Mouse (Mus musculus): ENCODE results near the gene Itsn1. TPM values are rescaled to one million over a fixed set of nuclear protein-coding genes. Genes with fewer than 3 reads are reported as not detected.

Itsn1 gene
- polyA plus RNA-seq, 1 experiment, result 20.5 TPM

DNA sequence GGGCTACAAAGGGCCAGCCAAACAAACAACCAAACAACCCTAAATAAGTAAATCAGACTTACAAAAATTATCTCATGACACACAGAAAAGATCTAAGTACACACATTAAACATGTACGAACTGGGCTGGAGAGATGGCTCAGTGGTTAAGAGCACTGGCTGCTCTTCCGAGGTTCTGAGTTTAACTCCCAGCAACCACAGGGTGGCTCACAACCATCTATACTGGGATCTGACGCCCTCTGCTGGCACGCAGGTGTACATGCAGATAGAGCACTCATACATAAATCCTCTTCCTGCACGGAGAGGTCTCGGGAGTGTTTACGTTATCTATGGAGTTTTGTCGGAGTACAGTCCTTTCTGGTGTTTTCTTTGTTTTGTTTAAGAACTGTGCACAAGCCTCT lies 206.0 kb downstream of the Itsn1 start:
- DNase-seq, result peak; percentile 83
- no peaks in the 10 kb centered on the region for H3K36me3 ChIP-seq (ENCODE audit: control insufficient read depth, insufficient read depth, low read length)
- H3K27ac ChIP-seq (ENCODE audit: insufficient read depth, low read depth, low read length), result peak overlapping the region; percentile 74; the same call in 1 of the 2 replicates
- no peak for TF ChIP-seq POLR2A (IDR thresholded peaks at IDR 0.05; ENCODE audit: low read depth, low read length)
- peak; percentile 84 for TF ChIP-seq CTCF (conservative IDR thresholded peaks at IDR 0.05; ENCODE audit: insufficient read depth, insufficient read length, low read depth, low read length)
- H3K4me1 ChIP-seq (ENCODE audit: control insufficient read depth, insufficient read depth, low read length), result peaks cover 4% of the 10 kb centered on the region; the same call in 1 of the 2 replicates
- H3K27me3 ChIP-seq (replicated peaks; ENCODE audit: control insufficient read depth, insufficient read depth, low read length), result no peaks in the 10 kb centered on the region
- no peak overlapping the region for H3K4me3 ChIP-seq (ENCODE audit: insufficient read depth, low read depth, low read length)
- 30% methylated on average over 8 of the region's 8 CpGs for WGBS

DNA sequence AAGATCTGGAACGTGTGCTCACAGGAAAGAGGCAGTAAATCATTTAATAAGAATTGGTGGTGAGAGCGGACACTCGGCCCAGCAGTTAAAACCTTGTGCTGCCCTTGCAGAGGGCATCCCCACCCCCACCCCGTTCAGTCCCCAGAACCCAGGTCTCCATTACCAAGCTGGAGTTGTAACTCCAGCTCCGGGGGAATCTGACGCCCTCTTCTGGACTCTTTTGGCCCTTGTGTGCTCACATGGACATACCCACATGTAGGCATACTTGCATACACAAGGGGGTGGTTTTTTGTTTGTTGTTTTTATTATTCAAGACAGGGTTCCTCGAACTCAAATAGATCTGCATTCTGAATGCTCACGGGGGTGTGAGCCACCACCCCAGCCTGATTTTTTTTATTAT lies 206.6 kb downstream of the Itsn1 start:
- WGBS, result 31% methylated on average over 8 of the region's 8 CpGs
- peak; percentile 32 for DNase-seq
- Histone ChIP-seq H3K27ac (ENCODE audit: insufficient read depth, low read depth, low read length) (peak overlapping the region; percentile 74; the same call in 1 of the 2 replicates), H3K4me1 (ENCODE audit: control insufficient read depth, insufficient read depth, low read length) (peaks cover 4% of the 10 kb centered on the region; the same call in 1 of the 2 replicates), H3K27me3 (replicated peaks; ENCODE audit: control insufficient read depth, insufficient read depth, low read length) (no peaks in the 10 kb centered on the region), H3K36me3 (ENCODE audit: control insufficient read depth, insufficient read depth, low read length) (no peaks in the 10 kb centered on the region), H3K4me3 (ENCODE audit: insufficient read depth, low read depth, low read length) (no peak overlapping the region)
- TF ChIP-seq POLR2A (IDR thresholded peaks at IDR 0.05; ENCODE audit: low read depth, low read length) (no peak), CTCF (conservative IDR thresholded peaks at IDR 0.05; ENCODE audit: insufficient read depth, insufficient read length, low read depth, low read length) (no peak)

DNA sequence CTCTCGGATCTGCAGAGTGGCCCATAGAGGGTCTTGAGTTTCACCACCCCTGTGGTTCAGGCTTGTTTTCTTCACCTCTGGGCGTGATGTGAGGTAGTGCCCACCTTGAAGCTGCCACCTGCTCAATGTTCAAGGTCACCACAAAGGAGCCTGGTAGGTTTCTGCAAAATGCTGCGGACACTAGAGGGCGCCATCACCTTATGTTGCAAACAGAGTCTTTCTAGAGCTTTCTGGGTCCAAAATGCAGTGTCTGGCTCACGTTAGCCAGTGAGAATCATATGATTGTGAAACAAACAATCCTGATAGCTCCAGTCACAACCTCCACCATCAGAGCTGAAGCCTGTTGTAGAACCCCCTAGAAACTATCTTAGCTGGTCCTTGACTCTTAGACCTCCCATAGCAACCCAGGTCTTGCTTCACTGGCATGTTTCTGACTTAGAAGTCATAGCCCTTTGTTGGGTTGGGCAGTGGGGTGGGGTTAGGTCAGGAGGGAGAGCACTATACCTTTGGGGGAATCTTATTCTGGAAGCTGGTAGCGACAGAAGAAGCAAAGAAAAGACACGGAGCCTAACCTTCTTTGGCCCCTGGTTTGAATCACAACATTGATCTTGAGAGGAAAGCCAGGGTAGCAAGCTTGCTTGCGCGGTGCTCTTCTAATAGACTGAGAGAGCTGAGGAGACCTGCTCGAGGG lies 207.4 kb downstream of the Itsn1 start:
- WGBS, result 39% methylated on average over 10 of the region's 10 CpGs
- DNase-seq, result peak; percentile 93
- TF ChIP-seq POLR2A (IDR thresholded peaks at IDR 0.05; ENCODE audit: low read depth, low read length) (no peak), CTCF (conservative IDR thresholded peaks at IDR 0.05; ENCODE audit: insufficient read depth, insufficient read length, low read depth, low read length) (peak; percentile 94)
- Histone ChIP-seq H3K4me1 (ENCODE audit: control insufficient read depth, insufficient read depth, low read length) (peaks cover 4% of the 10 kb centered on the region; the same call in 1 of the 2 replicates), H3K27me3 (replicated peaks; ENCODE audit: control insufficient read depth, insufficient read depth, low read length) (no peaks in the 10 kb centered on the region), H3K27ac (ENCODE audit: insufficient read depth, low read depth, low read length) (peak overlapping the region; percentile 6; the same call in 1 of the 2 replicates), H3K4me3 (ENCODE audit: insufficient read depth, low read depth, low read length) (no peak overlapping the region), H3K36me3 (ENCODE audit: control insufficient read depth, insufficient read depth, low read length) (no peaks in the 10 kb centered on the region)

DNA sequence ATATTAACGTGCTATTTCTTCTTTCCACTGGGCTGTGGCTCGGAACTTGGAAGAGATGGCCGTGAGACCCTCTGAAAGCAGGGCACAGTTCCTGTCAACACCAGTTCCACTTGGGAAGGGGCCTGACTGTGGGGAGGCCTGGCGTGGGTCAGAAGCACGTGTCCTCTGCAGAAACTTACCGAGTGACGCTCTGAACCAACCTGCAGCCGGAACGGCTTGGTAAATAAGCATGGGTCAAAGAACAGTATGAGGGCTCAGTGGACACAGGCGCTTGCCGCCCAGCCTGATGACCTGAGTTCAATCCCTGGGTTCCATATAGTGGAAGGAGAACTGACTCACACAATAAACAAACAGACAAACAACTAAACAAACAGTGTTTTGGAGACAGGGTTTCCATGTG lies 208.2 kb downstream of the Itsn1 start:
- Histone ChIP-seq H3K4me3 (ENCODE audit: insufficient read depth, low read depth, low read length) (no peak overlapping the region), H3K36me3 (ENCODE audit: control insufficient read depth, insufficient read depth, low read length) (no peaks in the 10 kb centered on the region), H3K4me1 (ENCODE audit: control insufficient read depth, insufficient read depth, low read length) (peaks cover 4% of the 10 kb centered on the region; the same call in 1 of the 2 replicates), H3K27ac (ENCODE audit: insufficient read depth, low read depth, low read length) (0 out of 2 replicates have a peak overlapping the region, but pooled peaks have one; percentile 1), H3K27me3 (replicated peaks; ENCODE audit: control insufficient read depth, insufficient read depth, low read length) (no peaks in the 10 kb centered on the region)
- 83% methylated on average over 11 of the region's 11 CpGs for WGBS
- TF ChIP-seq CTCF (conservative IDR thresholded peaks at IDR 0.05; ENCODE audit: insufficient read depth, insufficient read length, low read depth, low read length), result no peak
- no peak for DNase-seq

DNA sequence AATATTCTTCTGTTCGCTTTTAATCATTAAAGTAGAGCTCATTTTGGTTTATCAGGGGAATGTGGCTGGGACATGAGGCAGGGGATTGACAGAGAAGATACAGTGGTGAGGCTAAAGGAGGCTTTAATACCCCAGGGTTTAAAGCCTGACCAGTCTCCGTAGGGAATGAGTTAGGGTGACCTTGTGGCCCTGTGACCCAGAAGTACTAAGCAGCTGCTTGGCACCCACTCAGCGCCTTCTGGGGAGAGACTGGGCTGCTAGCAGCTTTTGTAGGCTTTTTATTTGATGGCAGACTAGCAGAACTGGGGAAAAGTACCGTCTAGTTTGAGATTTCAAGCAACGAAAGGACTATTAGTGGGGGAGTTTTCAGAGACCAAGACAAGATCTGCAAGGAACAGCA lies 209.1 kb downstream of the Itsn1 start:
- DNase-seq, result peak; percentile 57
- H3K4me3 ChIP-seq (ENCODE audit: insufficient read depth, low read depth, low read length), result no peak overlapping the region
- TF ChIP-seq POLR2A (IDR thresholded peaks at IDR 0.05; ENCODE audit: low read depth, low read length) (no peak), CTCF (conservative IDR thresholded peaks at IDR 0.05; ENCODE audit: insufficient read depth, insufficient read length, low read depth, low read length) (no peak)
- peaks cover 4% of the 10 kb centered on the region; the same call in 1 of the 2 replicates for H3K4me1 ChIP-seq (ENCODE audit: control insufficient read depth, insufficient read depth, low read length)
- H3K27me3 ChIP-seq (replicated peaks; ENCODE audit: control insufficient read depth, insufficient read depth, low read length), result no peaks in the 10 kb centered on the region
- H3K36me3 ChIP-seq (ENCODE audit: control insufficient read depth, insufficient read depth, low read length), result no peaks in the 10 kb centered on the region
- WGBS, result 58% methylated on average over 5 of the region's 5 CpGs
- peak overlapping the region; percentile 5; the same call in 1 of the 2 replicates for H3K27ac ChIP-seq (ENCODE audit: insufficient read depth, low read depth, low read length)

DNA sequence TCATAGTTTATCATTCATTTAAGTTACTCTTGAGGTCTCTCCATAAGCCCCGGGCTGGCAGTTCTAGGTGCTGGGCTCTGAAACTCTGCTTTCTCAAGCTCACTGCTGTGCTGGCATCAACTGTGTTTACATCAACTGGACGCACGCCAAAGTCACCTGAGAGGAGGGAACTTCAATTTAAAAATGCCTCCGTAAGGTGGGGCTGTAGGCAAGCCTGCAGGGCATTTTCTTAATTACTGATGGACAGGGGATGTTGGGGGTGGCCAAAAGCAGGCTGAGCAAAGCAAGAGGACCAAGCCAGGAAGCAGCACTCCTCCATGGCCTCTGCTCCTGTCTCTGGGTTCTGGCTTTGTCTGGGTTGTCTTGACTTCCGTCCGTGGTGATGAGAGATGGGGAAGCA lies 211.6 kb downstream of the Itsn1 start:
- no peak for TF ChIP-seq POLR2A (IDR thresholded peaks at IDR 0.05; ENCODE audit: low read depth, low read length)
- TF ChIP-seq CTCF (conservative IDR thresholded peaks at IDR 0.05; ENCODE audit: insufficient read depth, insufficient read length, low read depth, low read length), result no peak
- Histone ChIP-seq H3K4me1 (ENCODE audit: control insufficient read depth, insufficient read depth, low read length) (no peaks in the 10 kb centered on the region), H3K27me3 (replicated peaks; ENCODE audit: control insufficient read depth, insufficient read depth, low read length) (no peaks in the 10 kb centered on the region), H3K27ac (ENCODE audit: insufficient read depth, low read depth, low read length) (peak overlapping the region; percentile 87), H3K36me3 (ENCODE audit: control insufficient read depth, insufficient read depth, low read length) (no peaks in the 10 kb centered on the region), H3K4me3 (ENCODE audit: insufficient read depth, low read depth, low read length) (peak overlapping the region; percentile 1)
- 53% methylated on average over 6 of the region's 6 CpGs for WGBS
- peak; percentile 60 for DNase-seq

DNA sequence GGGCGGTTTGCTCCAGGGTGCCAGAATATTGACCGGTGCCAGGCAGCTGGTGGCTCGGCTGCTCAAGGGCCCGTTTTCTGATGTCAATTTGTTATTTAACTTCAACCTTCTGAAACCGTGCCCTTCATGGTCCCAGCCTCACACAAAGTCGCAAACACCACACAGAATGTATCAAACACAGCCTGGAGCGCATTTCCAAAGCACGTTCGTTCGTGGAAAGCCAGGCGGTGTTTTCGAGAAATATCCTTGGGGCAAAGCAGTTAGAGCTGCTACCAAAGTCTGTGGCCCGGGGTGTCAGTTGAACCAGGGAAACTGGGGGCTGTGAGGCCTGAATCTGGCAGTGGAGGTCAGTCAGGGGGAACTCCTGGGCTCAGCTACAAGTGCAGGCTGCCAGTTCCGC lies 213.1 kb downstream of the Itsn1 start:
- WGBS, result 68% methylated on average over 14 of the region's 14 CpGs
- peak; percentile 86 for DNase-seq
- H3K4me3 ChIP-seq (ENCODE audit: insufficient read depth, low read depth, low read length), result no peak overlapping the region
- no peaks in the 10 kb centered on the region for H3K36me3 ChIP-seq (ENCODE audit: control insufficient read depth, insufficient read depth, low read length)
- TF ChIP-seq CTCF (conservative IDR thresholded peaks at IDR 0.05; ENCODE audit: insufficient read depth, insufficient read length, low read depth, low read length) (no peak), POLR2A (IDR thresholded peaks at IDR 0.05; ENCODE audit: low read depth, low read length) (no peak)
- no peaks in the 10 kb centered on the region for H3K4me1 ChIP-seq (ENCODE audit: control insufficient read depth, insufficient read depth, low read length)
- H3K27ac ChIP-seq (ENCODE audit: insufficient read depth, low read depth, low read length), result peak overlapping the region; percentile 87
- no peaks in the 10 kb centered on the region for H3K27me3 ChIP-seq (replicated peaks; ENCODE audit: control insufficient read depth, insufficient read depth, low read length)
